Mouse (Mus musculus): ENCODE data around the gene Vstm5.
A peak's percentile ranks its signal among the peaks of the same experiment; 100 is the strongest.
"Not testable (repeated sequence)": the region's sequence is repeated elsewhere in the genome, so short reads cannot be mapped to it uniquely, and the experiment has no call there.

The Vstm5 gene

DNA sequence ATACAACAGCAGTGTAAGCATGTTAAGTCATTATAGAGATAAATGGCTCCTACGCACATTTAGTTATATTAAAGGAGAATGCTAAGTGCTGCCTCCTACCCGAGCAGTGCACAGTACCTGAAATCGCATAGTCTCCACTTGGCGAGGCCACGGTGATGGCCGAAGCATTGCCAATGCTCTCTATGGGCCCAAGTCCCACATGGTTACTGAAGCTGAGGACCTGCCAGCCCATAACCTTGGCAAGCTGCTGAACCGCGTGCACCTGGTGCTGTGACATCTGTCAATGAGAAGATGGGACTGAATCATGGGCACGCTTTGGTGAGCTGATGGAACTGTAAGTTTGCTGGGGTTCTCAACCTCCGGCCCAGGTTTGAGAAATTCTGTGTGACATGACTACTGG is 24.6 kb downstream of the Vstm5 start:
- no peak for DNase-seq

DNA sequence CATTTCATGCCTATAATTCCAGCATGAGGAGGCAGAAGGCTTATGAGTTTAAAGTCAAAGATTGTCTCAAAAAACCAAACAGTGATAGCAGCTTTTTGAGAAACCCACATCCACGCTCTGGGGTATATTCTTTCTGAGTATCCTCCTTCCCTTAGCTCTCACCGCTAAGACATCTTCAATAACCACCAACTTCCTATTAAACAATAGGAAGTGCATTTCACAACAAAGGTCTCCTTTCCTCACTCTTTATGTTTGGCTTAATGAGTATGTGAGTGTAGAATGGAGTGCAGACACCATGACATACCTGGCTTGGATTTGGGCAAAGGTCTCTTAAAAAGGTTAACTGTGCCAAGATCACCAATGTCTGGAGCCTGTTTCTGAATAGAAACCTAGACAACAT is 35.1 kb downstream of the Vstm5 start:
- no peak for DNase-seq

DNA sequence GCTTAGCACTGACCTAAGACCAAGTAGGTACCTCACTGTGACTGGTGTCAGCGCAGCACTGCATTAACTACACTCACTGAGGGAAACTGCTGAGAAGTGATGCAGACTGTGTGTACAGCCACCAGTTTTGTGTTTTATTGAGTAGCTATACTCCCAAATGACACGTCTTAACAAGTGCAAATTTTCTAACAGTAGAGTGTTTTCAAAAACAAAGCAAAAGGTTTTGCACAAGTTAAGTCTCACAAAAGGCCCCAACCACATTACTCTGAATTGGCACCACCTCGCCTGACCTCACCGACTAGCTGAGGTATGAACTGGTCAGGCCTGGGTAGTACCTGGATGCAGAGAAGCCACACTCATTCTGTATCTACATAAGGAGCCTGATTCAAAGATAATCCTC is 38.0 kb downstream of the Vstm5 start:
- no peak for DNase-seq

DNA sequence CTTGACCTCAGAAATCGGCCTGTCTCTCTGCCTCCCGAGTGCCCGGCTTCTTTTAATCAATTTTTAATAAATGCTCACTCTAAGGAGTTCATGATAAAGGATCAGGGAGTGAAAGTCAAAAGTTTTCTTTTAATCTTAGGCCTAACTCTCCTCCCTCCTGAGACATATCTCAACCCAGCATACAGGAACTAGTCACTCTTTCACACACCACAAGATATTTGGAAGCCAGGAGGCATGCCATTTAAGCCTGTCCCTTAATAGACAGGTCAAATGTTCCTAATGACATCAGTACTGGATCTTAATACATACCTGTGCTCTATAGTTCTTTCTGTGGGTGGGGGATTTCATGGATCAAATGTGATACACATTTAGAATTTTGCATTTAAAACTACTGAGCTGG is 39.5 kb downstream of the Vstm5 start:
- no peak for DNase-seq

DNA sequence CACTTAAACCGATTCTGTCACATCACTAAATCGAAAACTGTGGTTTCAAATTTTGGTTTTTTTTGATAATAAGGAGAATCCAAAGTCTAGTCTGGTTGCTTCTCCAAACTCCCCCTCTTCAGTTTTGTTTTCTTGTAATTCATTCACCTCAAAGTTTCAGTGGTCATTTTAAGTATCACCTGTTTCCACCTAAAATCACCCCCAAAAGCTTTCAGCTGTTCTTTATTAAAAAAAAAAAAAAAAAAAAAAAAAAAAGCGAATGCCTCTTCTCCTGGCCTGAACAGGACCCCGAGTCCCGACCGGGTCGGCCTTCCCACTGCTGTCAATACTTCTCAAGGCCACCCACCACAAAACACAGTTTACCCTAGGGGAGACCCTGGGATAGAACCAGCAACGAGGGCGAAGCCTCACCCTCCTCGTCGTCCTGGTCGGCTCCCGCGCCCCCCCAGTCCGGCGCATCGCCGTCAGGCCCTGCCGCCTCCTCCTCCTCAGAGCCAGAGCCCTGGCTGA is 40.3 kb downstream of the Vstm5 start:
- DNase-seq, result no peak

DNA sequence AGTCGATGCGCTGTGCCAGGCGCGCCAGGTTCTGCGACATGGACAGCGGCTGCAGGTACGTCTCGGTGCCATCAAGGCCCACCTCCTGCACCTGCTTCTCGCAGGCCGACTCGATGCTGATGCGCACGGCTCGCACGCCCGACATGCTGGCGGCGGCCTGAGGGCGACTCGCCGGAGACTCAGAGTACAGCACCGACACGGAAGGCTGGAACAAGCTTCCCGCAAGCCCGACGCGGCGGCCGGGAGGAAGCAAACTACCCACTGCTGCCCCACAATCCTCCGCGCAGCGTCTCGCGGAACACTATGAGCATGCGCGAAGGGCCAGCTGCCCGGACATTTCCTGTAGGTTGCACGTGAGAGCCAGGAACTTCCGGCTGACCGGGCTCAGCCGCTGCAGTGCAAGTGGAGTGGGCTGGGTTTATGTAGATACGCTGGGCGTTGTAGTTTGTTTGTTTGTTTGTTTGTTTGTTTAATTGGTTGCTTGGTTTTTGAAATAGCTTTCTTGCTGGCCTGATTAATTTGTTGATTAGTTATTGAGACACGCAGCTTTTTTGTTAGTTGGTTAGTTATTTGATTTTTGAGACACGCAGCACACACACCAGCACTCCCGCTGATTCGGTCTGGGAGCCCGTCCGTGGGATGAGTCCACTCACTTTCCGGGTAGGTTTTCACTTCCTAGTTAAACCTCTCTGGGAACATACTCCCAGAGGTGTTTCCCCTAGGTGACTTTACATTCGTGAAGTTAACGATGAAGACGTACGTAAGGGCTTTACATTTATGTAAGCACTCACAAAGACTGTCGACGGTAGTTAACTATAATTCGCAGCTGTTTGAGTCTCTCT is 41.0 kb downstream of the Vstm5 start, which contains the start of gene Med17:
Med17 (minus strand) TSS at position 283 of the 842 bp plus-strand sequence.
- peak; percentile 91 for DNase-seq

DNA sequence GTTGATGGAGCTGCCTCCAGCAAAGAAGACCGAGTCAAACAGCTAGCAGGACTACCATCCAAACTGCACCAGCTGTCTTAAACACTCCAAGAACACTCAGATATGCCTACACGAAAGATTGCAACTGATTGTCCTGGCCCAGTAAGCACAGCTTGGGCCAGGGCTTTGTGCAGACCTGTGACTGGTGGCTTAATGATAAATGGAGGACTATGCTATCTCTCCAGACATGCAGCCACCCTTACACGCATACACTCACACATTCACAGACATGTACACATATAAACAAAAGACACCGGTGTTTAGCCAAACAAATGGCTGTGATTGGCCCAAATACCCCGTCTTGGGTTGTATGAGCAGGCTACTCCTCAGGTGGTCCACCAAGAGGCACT is 41.6 kb downstream of the Vstm5 start:
- no peak for DNase-seq

DNA sequence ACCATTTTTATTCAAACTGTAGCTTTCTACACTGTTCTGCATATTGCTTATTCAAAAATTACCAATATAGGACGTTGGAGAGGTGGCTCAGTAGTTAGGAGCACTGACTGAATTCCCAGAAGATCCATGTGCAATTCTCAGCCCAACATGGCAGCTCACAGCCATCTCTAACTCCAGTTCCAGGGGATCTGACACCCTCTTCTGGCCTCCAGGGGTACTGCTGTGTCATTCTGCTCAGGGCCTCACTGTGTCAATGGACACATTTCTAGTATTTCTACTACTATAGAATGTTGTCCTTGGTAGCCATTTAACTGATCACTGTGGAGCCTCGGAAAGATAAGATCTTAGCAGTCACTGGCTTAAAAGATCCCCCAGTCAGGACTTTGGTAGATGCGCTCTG is 46.6 kb downstream of the Vstm5 start:
- peak; percentile 22 for DNase-seq

DNA sequence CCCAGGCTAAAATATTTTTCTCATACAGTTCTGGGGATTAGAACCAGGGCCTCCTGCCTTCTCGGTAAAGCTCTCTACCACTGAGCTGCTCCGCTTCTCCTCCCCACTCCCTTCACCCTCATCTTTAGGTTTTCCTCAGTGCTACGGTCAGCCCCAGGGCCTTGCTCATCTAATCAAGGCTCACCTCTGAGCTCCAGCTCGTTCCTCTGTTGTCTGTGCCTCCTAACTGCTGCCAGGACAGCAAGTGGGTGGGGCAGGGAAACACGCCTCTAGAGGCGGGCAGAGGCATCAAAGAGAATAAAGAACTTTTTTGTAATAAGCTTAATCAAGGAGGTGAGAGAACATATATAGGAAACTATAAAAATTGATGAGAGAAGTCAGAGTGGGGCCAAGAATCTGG is 49.0 kb downstream of the Vstm5 start:
- no peak for DNase-seq

DNA sequence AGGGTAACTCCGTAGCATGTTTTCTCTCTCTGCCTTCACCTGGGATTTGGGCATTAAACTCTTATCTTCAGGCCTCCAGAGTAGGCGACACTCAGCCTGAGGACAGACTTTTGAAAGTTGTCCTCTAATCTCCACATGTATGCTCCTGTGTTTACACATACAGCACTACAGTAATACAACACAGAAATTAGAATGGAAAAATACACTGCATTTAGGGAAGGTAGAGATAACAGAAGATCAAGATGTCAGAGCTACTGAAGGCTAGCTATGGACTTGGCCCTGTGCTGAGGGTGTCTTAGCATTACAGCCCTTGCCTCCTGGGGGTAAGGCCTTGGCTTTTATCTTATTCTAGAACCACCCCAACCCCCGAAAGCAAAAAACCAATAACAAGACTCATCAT is 49.6 kb downstream of the Vstm5 start:
- DNase-seq, result no peak

DNA sequence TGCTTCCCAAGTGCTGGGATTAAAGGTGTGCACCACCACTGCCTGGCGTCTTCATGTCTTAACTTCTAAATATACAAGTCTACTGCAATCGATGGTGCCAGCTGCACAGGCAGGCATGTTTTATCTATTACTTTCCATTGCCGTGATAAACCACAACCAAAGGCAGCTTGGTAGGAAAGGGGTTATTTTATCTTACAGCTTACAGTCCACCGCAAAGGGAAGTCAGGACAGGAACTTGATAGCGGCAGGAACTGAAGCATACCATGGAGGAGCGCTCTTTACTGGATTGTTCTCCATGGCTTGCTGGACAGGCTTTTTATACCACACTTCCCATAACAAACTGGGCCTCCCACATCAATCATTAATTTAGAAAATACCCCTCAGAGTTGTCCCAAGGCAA is 50.4 kb downstream of the Vstm5 start:
- no peak for DNase-seq

DNA sequence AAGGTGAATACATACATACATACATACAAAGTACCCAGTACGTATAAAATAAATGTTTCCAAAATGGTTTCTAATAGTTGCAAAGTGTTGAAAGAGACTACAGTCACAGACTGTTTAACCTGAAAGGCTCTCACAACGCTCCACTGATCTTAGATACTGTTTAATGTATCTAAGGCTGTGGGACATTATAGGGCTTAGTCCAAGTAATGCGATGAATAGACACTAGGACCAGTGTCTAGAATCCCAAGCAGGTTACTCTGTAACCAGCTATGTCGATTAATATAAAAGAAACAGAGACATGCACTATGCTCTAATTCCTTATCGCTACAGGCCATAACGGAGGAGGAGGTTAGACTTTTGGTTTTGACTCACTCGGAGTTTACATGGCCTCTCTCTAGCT is 58.3 kb downstream of the Vstm5 start:
- DNase-seq, result no peak

DNA sequence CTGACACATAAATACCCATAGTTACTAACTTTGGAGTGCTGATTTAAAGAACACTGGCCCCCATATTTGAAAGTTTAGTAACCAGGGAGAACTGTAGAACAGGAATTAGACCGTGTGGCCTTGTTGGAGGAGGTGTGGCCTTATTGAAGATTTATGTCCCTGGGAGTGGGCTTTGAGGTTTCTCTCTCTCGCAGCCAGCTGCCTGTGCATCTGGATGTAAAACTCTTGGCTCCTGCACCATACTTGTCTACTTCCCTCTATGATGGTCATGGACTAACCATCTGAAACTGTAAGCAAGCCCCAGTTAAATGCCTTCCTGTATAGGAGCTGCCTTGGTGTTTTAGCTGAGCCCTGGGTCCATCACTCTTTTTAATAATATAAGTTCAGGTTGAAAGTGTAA is 59.6 kb downstream of the Vstm5 start:
- DNase-seq, result no peak

DNA sequence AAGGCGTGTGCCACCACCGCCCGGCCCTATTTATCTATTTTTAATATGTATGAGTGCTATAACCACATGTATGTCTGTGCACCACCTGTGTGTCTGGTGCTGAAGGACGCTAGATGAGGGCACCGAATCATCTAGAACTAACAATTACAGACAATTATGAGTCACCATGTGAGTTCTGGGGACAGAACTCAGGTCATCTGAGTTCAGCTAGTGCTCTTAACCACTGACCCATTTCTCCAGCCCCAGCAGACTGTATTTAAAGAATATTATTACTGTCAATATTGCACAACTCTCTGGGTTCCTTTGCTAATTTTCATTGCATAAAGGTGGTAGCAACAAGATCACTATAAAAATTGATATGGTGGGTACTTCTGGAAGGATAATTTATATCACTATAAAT is 61.2 kb downstream of the Vstm5 start:
- DNase-seq, result no peak

DNA sequence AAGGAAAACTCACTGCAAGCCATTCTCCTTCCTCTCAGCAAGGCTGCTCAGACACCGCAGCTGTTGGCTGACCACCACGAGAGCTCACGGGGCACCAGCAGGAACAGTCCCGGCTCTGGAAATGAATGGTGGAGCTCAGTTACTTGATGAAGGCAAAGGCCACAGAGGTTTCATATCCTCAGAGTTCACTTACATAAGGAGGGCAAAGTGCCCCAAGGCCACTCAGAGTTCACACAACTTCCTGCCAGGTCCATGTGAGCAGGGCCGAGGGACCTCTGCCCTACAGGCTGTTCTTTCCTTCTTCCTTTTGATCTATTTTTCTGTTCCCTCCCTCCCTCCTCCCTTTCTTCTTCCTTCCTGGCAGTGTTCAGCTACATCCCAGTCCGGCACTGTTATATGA is 62.6 kb downstream of the Vstm5 start:
- DNase-seq, result no peak

DNA sequence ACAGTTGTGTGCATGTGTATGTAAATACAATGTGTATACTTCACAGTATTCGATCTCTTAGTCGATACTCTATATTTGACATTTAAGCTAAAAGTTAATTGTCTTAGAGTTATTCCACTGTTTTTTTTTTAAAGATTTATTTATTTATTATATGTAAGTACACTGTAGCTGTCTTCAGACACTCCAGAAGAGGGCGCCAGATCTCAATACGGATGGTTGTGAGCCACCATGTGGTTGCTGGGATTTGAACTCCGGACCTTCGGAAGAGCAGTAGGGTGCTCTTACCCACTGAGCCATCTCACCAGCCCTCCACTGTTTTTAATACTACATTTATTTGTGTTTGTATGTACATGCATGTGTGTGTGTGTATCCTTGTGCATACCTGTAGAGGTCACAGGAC is 63.2 kb downstream of the Vstm5 start:
- DNase-seq, result not testable (repeated sequence)

DNA sequence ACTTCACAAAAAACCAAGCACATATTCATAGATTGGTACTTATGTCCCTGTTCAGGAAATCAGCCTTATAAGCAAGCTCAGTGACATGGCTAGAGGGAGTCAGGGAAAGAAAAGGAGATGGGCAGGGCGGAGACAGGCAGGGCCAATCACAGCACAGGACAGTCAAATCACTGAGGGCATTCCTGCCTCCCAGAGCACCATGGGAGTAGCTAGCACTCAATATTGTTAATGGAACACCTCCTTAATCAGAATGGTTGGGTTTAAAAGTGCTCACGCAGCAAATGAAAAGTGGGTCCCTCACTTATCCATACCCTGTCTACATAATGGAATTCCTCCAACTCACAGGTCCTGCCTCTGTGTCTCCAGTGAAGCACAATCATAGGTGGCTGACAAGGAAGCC is 64.0 kb downstream of the Vstm5 start:
- no peak for DNase-seq

DNA sequence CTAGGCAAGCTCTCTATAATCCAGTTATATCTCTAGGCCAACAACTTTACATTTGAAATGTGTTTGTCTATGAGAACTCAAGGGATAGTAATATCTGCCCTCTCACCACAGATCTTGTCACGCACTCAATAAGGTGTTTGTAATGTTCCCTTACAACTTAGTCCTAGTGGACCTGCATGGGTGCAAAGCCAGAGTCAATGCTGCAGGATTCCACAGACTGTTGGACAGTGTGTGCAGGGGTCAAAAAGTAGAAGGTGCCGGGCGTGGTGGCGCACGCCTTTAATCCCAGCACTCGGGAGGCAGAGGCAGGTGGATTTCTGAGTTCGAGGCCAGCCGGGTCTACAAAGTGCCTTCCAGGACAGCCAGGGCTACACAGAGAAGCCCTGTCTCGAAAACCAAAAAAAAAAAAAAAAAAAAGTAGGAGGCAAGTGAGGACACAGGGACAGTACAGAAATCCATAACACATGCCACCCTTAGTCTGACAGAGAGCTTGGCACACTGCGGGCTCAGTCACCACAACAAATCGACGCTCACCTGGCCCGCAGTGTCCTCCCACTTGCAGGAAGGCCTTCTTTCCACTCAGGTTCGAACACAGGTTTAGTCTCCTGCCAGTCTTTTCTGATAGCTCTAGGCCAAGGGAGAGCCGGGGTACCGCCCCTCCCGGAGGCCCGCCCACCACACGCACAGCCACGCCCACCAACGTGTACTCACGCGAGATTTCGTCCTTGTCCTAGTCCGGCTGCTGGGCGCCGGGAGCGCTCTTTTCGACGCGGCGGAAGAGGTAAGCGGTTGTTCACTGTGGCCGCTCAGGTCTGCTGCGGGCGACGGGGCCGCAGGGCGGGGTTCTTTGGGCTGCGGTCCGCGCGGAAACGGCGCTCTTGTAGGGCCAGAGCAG is 66.9 kb downstream of the Vstm5 start, which contains the start of gene Taf1d:
Taf1d (plus strand) TSS at position 712 of the 895 bp plus-strand sequence.
- DNase-seq, result peak; percentile 99

DNA sequence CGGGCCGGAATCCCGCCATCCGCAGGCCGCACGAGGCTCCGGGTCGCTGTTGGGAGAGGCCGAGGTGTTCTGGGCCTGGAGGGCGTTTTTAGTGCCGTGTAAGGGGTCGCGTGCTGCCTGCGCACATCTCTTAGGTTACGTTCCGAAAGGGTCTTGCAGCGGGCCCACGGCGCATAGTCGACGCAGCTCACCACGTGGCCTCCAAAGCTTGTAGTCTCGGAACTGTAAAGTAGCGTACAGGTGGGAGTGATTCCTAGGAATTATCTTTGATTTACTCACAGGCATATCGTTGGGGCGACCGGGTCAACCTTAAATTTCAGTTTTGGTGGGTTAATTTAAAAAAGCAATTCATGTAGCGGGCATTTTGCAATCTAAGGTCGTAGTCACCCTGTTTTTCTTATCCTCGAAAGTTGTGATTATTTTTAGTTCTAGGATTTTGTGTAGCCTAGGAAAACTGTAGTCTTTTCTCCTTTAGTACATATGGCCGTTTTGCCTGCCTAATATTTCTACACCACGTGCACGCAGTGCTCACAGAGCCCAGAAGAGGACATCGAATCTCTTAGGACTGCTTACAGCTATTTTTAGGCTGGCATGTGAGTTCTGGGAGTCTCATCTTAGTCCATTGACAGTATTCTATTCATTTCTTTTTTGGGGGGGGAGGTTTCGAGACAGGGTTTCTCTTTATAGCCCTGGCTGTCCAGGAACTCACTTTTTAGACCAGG is 67.7 kb downstream of the Vstm5 start, which contains the start of gene 4931406C07Rik:
4931406C07Rik (minus strand) TSS at position 51 of the 722 bp plus-strand sequence.
- no peak for DNase-seq

DNA sequence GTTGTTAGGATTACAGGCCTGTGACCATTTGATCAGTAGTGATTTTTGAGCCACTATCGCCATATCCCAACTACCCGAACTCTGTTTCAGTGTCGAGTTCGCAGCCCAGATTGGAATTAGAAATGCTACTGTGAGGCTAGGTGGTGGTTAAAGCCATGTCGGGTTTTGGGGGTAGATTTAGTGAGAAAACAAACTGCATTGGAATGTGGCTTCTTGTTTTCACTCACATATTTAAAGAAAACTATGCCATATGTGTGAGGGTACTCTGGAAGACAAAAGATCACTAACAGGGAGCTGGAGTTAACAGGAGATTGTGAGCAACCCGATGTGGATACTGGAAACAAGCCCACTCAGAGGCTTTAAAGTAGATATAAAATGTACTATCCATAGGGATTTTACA is 68.4 kb downstream of the Vstm5 start:
- DNase-seq, result no peak

DNA sequence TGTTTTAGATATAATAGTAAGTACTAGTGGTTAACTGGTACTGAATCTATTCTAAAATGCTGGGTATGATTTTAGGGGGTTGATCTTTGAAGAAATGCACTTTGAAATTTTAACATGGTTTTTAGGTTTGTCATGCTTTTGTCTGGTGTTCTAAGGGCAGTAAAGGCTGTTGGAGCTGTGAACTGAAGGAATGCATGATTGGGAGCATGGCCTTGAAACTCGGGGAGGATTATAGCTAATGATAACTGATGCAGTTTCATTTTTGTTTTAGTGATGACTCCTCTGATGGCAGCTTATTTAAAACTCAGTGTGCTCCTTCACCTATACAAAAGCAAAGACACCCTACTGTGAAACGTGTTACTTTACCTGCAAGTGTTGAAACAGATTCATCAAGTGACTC is 69.4 kb downstream of the Vstm5 start:
- DNase-seq, result no peak

All from thymus, postnatal 25 days (tissue).